Mouse (Mus musculus) MEL (cell line): ENCODE results near the gene Cyp27a1.

ENCODE experiments used
- CHD1 ChIP-seq: IDR thresholded peaks from 2 replicates; pipeline ENCODE4 v1.6.1; 2012; ENCODE audit warnings: low read depth, mild to moderate bottlenecking, inconsistent platforms, low read length, improper control_type of control experiment
- CTCF ChIP-seq, 3 experiments: IDR thresholded peaks in 2 of 3; conservative IDR thresholded peaks in 1 of 3; 2 replicates each; pipeline ENCODE4 v1.5.1; 2011 to 2012; ENCODE audit warnings: low read length in 3 of 3, low read depth in 2 of 3, mild to moderate bottlenecking in 2 of 3, improper control_type of control experiment in 1 of 3, inconsistent platforms in 1 of 3, mixed read lengths in 1 of 3, moderate library complexity in 1 of 3; ENCODE audit not compliant: control insufficient read depth in 1 of 3, insufficient read depth in 1 of 3, poor library complexity in 1 of 3, severe bottlenecking in 1 of 3
- E2F4 ChIP-seq: IDR thresholded peaks from 2 replicates; pipeline ENCODE4 v1.6.1; 2011; ENCODE audit warnings: low read depth, low read length, improper control_type of control experiment, borderline replicate concordance
- EP300 ChIP-seq, 2 experiments: IDR thresholded peaks; 2 replicates each; pipeline ENCODE4 v1.6.1; 2011; ENCODE audit warnings: improper control_type of control experiment in 2 of 2, low read length in 2 of 2, low read depth in 1 of 2, mild to moderate bottlenecking in 1 of 2
- GABPA ChIP-seq: IDR thresholded peaks from 2 replicates; pipeline ENCODE4 v1.6.1; 2012; ENCODE audit warnings: low read depth, mild to moderate bottlenecking, inconsistent platforms, low read length, improper control_type of control experiment, moderate library complexity
- JUND ChIP-seq: IDR thresholded peaks from 2 replicates; pipeline ENCODE4 v1.6.1; 2011; ENCODE audit warnings: low read depth, mild to moderate bottlenecking, improper control_type of control experiment, low read length
- NELFE ChIP-seq: IDR thresholded peaks from 2 replicates; pipeline ENCODE4 v1.6.1; 2011; ENCODE audit warnings: low read depth, low read length, improper control_type of control experiment
- POLR2A ChIP-seq, 2 experiments: IDR thresholded peaks; 2 replicates each; pipeline ENCODE4 v1.6.1; 2011 to 2012; ENCODE audit warnings: low read length in 2 of 2, mild to moderate bottlenecking in 2 of 2, control low read depth in 1 of 2, improper control_type of control experiment in 1 of 2, low read depth in 1 of 2, moderate library complexity in 1 of 2; ENCODE audit not compliant: control insufficient read depth in 1 of 2, insufficient read depth in 1 of 2, poor library complexity in 1 of 2
- RAD21 ChIP-seq: IDR thresholded peaks from 2 replicates; pipeline ENCODE4 v1.6.1; 2011; ENCODE audit warnings: mild to moderate bottlenecking, low read depth, low read length, improper control_type of control experiment
- TCF12 ChIP-seq: IDR thresholded peaks from 2 replicates; pipeline ENCODE4 v1.6.1; 2014; ENCODE audit warnings: low read depth, mild to moderate bottlenecking, inconsistent platforms, low read length, improper control_type of control experiment, moderate library complexity
- UBTF ChIP-seq: IDR thresholded peaks from 2 replicates; pipeline ENCODE4 v1.6.1; 2012; ENCODE audit warnings: low read depth, mild to moderate bottlenecking, inconsistent platforms, low read length, improper control_type of control experiment, moderate library complexity, borderline replicate concordance; ENCODE audit not compliant: insufficient read depth
- ZNF384 ChIP-seq: IDR thresholded peaks from 2 replicates; pipeline ENCODE4 v1.6.1; 2012; ENCODE audit warnings: low read depth, mild to moderate bottlenecking, inconsistent platforms, low read length, improper control_type of control experiment

DNA sequence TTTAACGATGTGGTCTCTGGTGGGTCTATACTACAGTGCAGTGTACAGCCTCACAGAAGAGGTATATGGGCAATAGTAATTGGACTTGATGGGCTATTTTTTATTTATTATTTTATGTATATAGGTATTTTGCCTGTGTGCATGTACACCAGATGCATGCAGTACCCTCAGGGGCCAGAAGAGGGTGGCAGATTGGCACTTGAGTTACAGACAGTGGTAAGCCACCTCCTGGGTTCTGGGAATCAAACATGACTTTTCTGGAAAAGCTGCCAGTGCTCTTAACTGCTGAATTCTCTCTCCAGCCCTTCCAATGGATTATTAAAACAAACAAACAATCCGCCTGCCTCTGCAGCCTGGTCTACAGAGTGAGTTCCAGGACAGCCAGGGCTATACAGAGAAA is 10.4 kb downstream of the Cyp27a1 start:
- TF ChIP-seq TCF12: no peak
- TF ChIP-seq POLR2A (IDR thresholded peaks at IDR 0.05; ENCODE audit: control insufficient read depth in 1 of 2, insufficient read depth in 1 of 2, low read depth in 1 of 2, low read length in 2 of 2, poor library complexity in 1 of 2): no peak
- TF ChIP-seq ZNF384: no peak
- no peak for TF ChIP-seq E2F4
- TF ChIP-seq RAD21: peak; percentile 17; the same call in 1 of the 2 replicates
- TF ChIP-seq CTCF (IDR thresholded peaks at IDR 0.05 in 2 of 3, conservative IDR thresholded peaks at IDR 0.05 in 1 of 3; ENCODE audit: control insufficient read depth in 1 of 3, insufficient read depth in 1 of 3, low read depth in 2 of 3, low read length in 3 of 3, poor library complexity in 1 of 3, severe bottlenecking in 1 of 3): peak; percentile 46 to 58 (median 49)
- no peak for TF ChIP-seq JUND
- no peak for TF ChIP-seq GABPA
- TF ChIP-seq NELFE: no peak
- TF ChIP-seq EP300 (IDR thresholded peaks at IDR 0.05; ENCODE audit: low read depth in 1 of 2, low read length in 2 of 2): no peak
- TF ChIP-seq CHD1: no peak
- TF ChIP-seq UBTF: no peak
